Mouse (Mus musculus) heart, embryonic 12.5 days (tissue): ENCODE results near the gene Smtn. TPM values are rescaled to one million over a fixed set of nuclear protein-coding genes. Genes with fewer than 3 reads are reported as not detected.

Source experiments
- ATAC-seq: fragments of 200-750 bp; cut with Nextera tagmentation; 2 replicates; pipeline ENCODE4 v1.8.0; 2017; ENCODE audit warnings: moderate TSS enrichment, moderate library complexity; ENCODE audit not compliant: insufficient number of reproducible peaks, low FRiP score
- H3K27ac ChIP-seq: fragments of 300-500 bp; sonication (generic); 2 replicates; pipeline ENCODE4 v1.5.1; 2016; ENCODE audit warnings: mild to moderate bottlenecking, moderate library complexity; ENCODE audit not compliant: poor library complexity, severe bottlenecking
- H3K27me3 ChIP-seq: fragments of 300-500 bp; sonication (generic); replicated peaks from 2 replicates; pipeline ENCODE4 v1.6.1; 2016; ENCODE audit warnings: mild to moderate bottlenecking, moderate library complexity
- H3K36me3 ChIP-seq: fragments of 300-500 bp; sonication (generic); 2 replicates; pipeline ENCODE4 v1.6.1; 2016; ENCODE audit warnings: mild to moderate bottlenecking, moderate library complexity
- H3K4me1 ChIP-seq: fragments of 300-500 bp; sonication (generic); replicated peaks from 2 replicates; pipeline ENCODE4 v1.6.1; 2016; ENCODE audit warnings: mild to moderate bottlenecking
- H3K4me2 ChIP-seq: fragments of 300-500 bp; sonication (generic); 2 replicates; pipeline ENCODE4 v1.6.1; 2016; ENCODE audit warnings: mild to moderate bottlenecking, moderate library complexity
- H3K4me3 ChIP-seq: fragments of 300-500 bp; sonication (generic); 2 replicates; pipeline ENCODE4 v1.5.1; 2016; ENCODE audit warnings: mild to moderate bottlenecking
- H3K9ac ChIP-seq: fragments of 300-500 bp; sonication (generic); 2 replicates; pipeline ENCODE4 v1.6.1; 2016; ENCODE audit warnings: mild to moderate bottlenecking, moderate library complexity
- H3K9me3 ChIP-seq: fragments of 300-500 bp; sonication (generic); replicated peaks from 2 replicates; pipeline ENCODE4 v1.6.1; 2016; ENCODE audit warnings: mild to moderate bottlenecking, moderate library complexity
- WGBS: fragments of 180-500 bp; shearing (Covaris S2); methylation state at CpG from one replicate; pipeline ENCODE4 v1.1.7; 2016; 5-methylcytosine and 5-hydroxymethylcytosine counted together
- polyA plus RNA-seq: library from polyadenylated mRNA; unstranded; fragments of >200 nt; fragmentation: Nextera tagmentation; extraction: Ambion mirVana; gene quantifications from 2 replicates; pipeline ENCODE4 v1.2.1, GENCODE M21; 2016

Smtn gene
- polyA plus RNA-seq, 1 experiment from 2014 or later, result 94.7 TPM

DNA sequence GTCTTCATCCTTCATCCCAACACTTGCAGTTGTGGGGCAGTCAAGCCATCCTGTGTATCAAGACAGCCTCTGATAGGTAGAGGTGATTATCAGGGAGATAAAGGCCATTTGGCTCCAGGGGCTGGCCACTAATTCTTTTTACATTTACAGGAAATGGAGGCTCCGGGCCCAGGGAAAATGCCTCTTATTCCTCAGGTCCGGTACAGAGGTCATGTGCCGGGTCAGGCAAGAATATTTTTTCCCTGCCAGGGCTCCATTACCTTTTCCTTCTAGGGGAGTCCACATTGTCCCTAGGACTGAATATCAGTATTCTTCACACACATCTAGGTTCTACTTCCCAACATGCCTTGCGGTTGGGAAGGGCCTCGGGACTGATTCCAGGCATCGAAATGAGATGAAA is 31.8 kb upstream of the Smtn start:
- H3K9ac ChIP-seq, result no peak overlapping the region
- no peaks in the 10 kb centered on the region for H3K36me3 ChIP-seq
- no peak overlapping the region for H3K4me2 ChIP-seq
- no peak overlapping the region for H3K4me3 ChIP-seq
- peaks cover 23% of the 10 kb centered on the region for H3K4me1 ChIP-seq
- ATAC-seq, result no peak
- no peaks in the 10 kb centered on the region for H3K27me3 ChIP-seq
- no peaks in the 10 kb centered on the region; the same call in 1 of the 2 replicates for H3K9me3 ChIP-seq
- no peak overlapping the region for H3K27ac ChIP-seq
- 82% methylated on average over 6 of the region's 6 CpGs for WGBS

DNA sequence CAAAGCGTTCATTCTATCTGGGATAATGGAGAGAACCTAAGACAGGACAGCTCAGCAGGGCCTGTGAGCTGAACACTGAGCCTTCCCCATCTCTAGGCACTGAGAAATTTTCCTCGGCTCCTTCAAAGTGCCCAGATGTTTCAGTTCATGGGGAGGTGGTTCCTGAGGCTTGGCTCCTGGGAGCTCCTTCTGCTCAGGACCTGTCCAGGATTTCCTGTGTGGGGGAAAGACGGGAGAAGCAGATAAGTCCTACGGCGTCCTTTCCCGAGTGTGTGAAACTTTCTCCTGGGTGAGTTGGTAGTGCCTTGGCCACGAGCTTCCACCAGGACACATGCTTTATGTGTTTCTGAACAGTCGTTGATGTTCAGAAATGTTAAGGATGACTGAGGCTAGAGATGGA is 29.9 kb upstream of the Smtn start:
- Histone ChIP-seq H3K27ac (no peak overlapping the region), H3K36me3 (no peaks in the 10 kb centered on the region), H3K4me2 (no peak overlapping the region), H3K9me3 (no peaks in the 10 kb centered on the region; the same call in 1 of the 2 replicates), H3K27me3 (no peaks in the 10 kb centered on the region), H3K9ac (no peak overlapping the region), H3K4me1 (peaks cover 21% of the 10 kb centered on the region), H3K4me3 (no peak overlapping the region)
- 58% methylated on average over 8 of the region's 8 CpGs for WGBS
- ATAC-seq, result no peak

DNA sequence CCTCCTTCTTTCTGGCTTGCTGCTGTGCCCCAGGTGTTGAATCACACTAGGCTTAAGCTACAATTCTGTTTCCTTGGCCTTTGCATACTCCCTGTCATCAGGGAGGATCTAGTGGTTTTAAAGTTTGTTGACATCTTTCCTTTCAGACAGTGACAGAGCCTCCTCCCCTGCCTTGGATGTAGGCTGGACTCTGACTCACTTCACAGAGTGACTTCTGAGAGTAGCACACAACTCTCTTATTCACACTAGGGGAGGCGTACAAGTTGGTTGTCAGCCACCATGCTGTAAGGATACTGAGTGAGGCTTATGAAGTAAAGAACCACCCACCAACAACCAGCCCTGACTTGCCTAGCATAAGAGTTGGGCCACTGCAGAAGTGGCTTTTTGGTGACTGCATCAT is 27.5 kb upstream of the Smtn start:
- no peak overlapping the region for H3K4me3 ChIP-seq
- no peaks in the 10 kb centered on the region for H3K36me3 ChIP-seq
- no peak overlapping the region for H3K27ac ChIP-seq
- H3K9me3 ChIP-seq, result no peaks in the 10 kb centered on the region; the same call in 1 of the 2 replicates
- no peak for ATAC-seq
- H3K9ac ChIP-seq, result no peak overlapping the region
- H3K27me3 ChIP-seq, result no peaks in the 10 kb centered on the region
- WGBS, result 73% methylated on average over 1 of the region's 1 CpGs
- H3K4me1 ChIP-seq, result peaks cover 29% of the 10 kb centered on the region
- H3K4me2 ChIP-seq, result no peak overlapping the region

DNA sequence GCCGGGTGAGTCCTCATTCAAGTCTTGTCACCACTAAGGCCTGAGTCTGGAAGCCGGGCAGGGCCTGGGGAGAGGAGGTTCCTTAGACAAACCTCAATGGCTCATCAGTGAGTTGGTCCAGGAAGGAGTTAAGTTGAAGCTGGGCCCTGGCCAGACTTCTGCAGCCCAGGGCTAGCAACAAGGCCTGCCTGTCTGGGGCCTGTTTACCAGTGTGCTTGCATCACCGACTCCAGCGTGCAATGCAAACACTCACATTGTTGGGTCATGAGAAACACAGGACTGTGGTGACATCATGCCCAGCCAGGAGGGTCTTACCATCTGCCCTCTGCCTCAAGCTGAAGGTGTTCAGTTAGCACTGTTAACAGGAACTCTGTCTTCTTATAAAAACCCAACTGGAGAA is 25.6 kb upstream of the Smtn start:
- ATAC-seq, result no peak
- no peak overlapping the region for H3K4me3 ChIP-seq
- H3K9ac ChIP-seq, result no peak overlapping the region
- no peak overlapping the region for H3K27ac ChIP-seq
- no peaks in the 10 kb centered on the region for H3K27me3 ChIP-seq
- H3K36me3 ChIP-seq, result no peaks in the 10 kb centered on the region
- H3K9me3 ChIP-seq, result no peaks in the 10 kb centered on the region
- no peak overlapping the region for H3K4me2 ChIP-seq
- 61% methylated on average over 4 of the region's 4 CpGs for WGBS
- peaks cover 42% of the 10 kb centered on the region for H3K4me1 ChIP-seq

DNA sequence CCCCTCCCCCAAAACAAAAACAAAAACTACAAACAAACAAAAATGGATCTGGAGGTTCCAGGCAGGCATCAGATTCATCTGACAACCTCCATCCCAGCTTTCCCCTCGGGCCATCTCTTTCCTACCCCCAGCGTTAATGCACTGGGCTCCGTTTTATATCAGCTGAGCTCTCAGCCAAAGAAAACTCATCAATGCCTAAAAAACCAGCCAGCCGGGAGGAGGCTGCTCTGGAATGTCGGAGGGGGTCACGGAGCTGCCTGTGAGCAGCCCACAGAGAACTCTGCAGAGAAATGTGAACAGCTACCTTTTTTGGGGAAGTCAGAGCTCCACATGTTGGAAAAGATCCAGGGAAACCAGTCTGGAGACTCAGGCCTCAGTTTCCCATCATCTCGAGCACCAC is 24.0 kb upstream of the Smtn start:
- Histone ChIP-seq H3K36me3 (no peaks in the 10 kb centered on the region), H3K4me2 (no peak overlapping the region), H3K27me3 (no peaks in the 10 kb centered on the region), H3K9me3 (no peaks in the 10 kb centered on the region), H3K27ac (peak overlapping the region; percentile 78), H3K9ac (no peak overlapping the region), H3K4me3 (no peak overlapping the region), H3K4me1 (peaks cover 42% of the 10 kb centered on the region)
- ATAC-seq, result peak; percentile 15; the same call in 1 of the 2 replicates
- WGBS, result 20% methylated on average over 7 of the region's 7 CpGs

DNA sequence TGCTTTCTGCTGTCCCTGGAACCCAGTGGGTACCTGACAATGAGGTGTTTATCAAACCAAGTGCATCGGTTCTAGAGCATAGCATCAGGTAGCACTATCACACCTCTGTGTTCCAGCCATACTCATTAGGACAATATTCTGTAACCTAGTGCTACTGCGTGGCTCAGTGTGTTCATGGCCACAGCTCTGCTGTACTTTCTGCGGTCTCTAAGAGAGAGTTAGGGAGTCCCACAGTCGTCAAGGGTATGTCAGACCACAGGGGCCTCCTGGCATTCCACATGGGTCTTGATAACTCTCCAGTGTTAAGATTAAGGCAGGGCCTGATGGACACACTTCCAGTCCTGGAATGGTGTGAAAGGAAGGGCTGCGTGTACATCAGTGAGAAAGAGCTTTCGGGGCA is 23.4 kb upstream of the Smtn start:
- H3K4me3 ChIP-seq, result no peak overlapping the region
- H3K9ac ChIP-seq, result no peak overlapping the region
- H3K36me3 ChIP-seq, result no peaks in the 10 kb centered on the region
- 58% methylated on average over 6 of the region's 6 CpGs for WGBS
- no peaks in the 10 kb centered on the region for H3K9me3 ChIP-seq
- peaks cover 42% of the 10 kb centered on the region for H3K4me1 ChIP-seq
- ATAC-seq, result no peak
- H3K27me3 ChIP-seq, result no peaks in the 10 kb centered on the region
- H3K27ac ChIP-seq, result peak overlapping the region; percentile 78
- no peak overlapping the region for H3K4me2 ChIP-seq

DNA sequence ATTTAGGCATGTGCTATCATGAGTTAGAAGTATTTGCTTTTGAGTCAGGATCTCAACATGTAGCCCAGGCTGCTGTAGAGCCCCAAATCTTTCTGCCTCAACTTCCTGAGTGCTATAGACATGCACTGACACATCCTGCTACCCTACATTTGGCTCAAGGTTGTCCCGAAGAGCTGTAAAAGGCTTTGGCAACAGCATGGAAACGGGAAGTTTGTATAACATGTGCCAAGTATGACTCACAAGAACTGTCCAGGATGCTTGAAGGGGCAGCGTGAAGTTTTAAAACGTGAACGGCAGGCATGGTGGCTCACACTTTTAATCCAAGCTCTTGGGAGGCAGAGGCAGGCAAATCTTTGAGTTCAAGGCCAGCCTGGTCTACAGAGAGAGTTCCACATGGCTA is 19.8 kb upstream of the Smtn start:
- Histone ChIP-seq H3K9ac (no peak overlapping the region), H3K4me3 (no peak overlapping the region), H3K9me3 (no peaks in the 10 kb centered on the region), H3K4me2 (no peak overlapping the region), H3K4me1 (peaks cover 50% of the 10 kb centered on the region), H3K36me3 (no peaks in the 10 kb centered on the region), H3K27ac (peak overlapping the region; percentile 51), H3K27me3 (no peaks in the 10 kb centered on the region)
- peak; percentile 34; the same call in 1 of the 2 replicates for ATAC-seq
- WGBS, result 58% methylated on average over 5 of the region's 5 CpGs

DNA sequence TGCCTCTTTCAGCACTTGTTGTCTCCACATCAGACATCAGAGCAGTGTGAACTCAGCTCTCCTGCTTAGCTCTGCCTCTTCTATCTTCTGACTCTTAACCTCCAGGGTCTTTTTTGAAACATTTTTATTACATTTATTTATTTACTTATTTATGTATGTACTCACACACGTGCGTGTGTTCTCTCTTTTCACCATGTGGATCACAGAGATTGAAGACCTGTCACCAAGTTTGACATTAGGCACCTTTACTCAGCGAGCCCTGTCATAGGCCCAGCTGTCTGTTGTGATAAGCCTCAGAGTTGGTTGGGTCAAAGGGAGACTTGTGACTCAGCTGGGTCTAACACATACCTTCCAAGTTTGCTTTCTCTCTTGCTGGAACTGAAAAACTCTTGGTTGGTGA is 17.4 kb upstream of the Smtn start:
- H3K36me3 ChIP-seq, result no peaks in the 10 kb centered on the region
- no peaks in the 10 kb centered on the region for H3K27me3 ChIP-seq
- WGBS, result 19% methylated on average over 3 of the region's 3 CpGs
- no peak overlapping the region for H3K27ac ChIP-seq
- no peaks in the 10 kb centered on the region for H3K9me3 ChIP-seq
- peaks cover 26% of the 10 kb centered on the region for H3K4me1 ChIP-seq
- no peak overlapping the region for H3K4me3 ChIP-seq
- no peak overlapping the region for H3K4me2 ChIP-seq
- no peak for ATAC-seq
- no peak overlapping the region for H3K9ac ChIP-seq

DNA sequence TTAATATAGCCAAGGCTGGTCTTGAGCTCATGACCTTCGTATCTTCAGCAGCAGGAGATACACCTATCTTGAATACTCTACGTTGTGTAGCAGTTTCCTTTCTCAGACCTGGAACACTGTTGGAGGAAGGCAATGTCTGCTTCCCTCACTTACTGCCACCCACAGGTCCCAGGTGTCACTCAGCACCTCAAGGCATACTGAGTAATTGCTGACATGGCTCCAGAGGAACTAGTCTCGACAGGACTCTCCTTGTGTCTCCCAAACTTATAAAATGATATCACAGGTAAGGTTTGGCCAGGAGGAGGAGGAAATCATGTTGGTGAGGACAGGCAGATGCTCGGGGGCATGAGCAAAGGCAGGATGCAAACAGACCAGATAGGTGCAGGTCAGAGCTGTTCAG is 14.6 kb upstream of the Smtn start:
- Histone ChIP-seq H3K27ac (no peak overlapping the region), H3K4me1 (peaks cover 9% of the 10 kb centered on the region), H3K27me3 (no peaks in the 10 kb centered on the region), H3K9ac (no peak overlapping the region), H3K9me3 (no peaks in the 10 kb centered on the region), H3K36me3 (no peaks in the 10 kb centered on the region), H3K4me2 (no peak overlapping the region), H3K4me3 (no peak overlapping the region)
- WGBS, result 77% methylated on average over 4 of the region's 4 CpGs
- ATAC-seq, result no peak

DNA sequence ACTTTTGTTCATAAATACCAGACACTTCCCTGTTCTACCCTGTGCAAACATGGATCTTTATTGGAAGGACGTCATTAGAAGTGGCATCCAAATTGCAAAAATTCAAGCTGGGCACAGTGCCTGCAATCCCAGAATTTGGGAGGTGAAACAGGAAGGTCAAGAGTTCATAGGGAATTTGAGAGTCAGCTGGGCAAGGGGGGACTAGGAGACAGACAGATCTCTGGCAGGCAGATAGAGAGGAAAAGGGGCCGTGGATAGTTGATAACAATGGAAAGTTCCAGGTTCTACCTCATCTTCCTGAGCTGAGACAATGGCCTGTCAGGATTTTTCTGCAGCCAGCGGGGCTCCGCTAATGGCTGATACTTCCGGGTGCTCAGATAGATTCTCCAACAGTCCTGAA is 9.4 kb upstream of the Smtn start:
- no peaks in the 10 kb centered on the region for H3K27me3 ChIP-seq
- H3K4me3 ChIP-seq, result no peak overlapping the region
- no peaks in the 10 kb centered on the region for H3K36me3 ChIP-seq
- ATAC-seq, result no peak
- H3K27ac ChIP-seq, result no peak overlapping the region
- 58% methylated on average over 5 of the region's 5 CpGs for WGBS
- H3K9ac ChIP-seq, result no peak overlapping the region
- H3K9me3 ChIP-seq, result no peaks in the 10 kb centered on the region; the same call in 1 of the 2 replicates
- no peak overlapping the region for H3K4me2 ChIP-seq
- peaks cover 17% of the 10 kb centered on the region for H3K4me1 ChIP-seq

DNA sequence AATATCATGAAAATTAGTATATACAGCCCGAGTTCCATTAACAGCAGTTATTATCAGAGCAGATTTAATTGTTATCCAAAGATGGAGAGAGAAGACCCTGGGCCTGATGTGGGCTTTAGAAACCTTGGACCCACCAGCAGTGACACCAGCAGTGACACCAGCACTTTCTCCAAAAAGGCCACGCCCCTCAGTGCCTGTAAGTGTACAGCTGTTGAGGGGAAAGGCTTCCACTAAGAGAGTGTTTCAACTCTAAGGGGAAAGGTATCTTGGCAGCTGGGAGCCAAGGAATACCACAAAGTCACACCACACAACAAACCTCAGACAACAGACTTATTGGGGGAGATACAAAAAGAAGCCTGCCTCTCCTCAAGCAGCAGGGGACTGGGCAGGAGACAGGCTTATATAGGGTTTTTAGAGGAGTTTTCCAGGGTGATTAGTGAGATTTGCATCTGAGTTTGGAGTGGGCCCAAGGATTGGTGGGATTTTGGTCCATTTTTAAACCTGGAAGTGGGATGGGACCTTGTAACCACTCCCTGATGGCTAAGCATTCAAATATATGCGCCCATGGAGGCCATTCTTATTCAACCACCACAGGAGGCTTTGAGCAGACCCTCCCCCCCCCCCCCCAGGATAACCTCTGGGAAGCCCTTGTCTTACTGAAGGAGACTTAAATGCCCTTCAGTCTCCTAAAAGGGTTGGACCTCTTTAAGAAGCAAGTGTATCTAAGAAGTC is 8.3 kb upstream of the Smtn start:
- WGBS, result 71% methylated on average over 3 of the region's 3 CpGs
- ATAC-seq, result no peak
- no peak overlapping the region for H3K9ac ChIP-seq

DNA sequence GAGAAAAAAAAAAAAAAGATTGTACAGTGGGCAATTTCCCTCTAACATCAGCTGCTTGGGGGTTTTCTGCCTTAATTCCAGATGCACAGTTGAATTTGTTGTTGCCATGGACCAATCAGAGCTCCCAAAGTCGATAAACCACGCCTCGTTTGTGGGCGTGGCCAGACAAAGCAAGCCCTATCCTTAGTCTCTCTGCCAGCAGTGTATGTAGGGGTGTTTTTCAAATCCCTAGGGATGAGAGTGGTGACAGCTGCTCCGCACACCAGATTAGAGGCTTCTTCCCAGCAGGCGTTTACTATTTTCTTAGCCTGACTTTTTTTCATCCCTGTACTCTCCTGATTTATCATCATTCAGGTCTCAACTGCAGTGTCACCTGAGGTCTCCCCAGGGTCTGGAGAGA is 7.6 kb upstream of the Smtn start:
- Histone ChIP-seq H3K36me3 (no peaks in the 10 kb centered on the region), H3K4me1 (peaks cover 20% of the 10 kb centered on the region), H3K9ac (no peak overlapping the region), H3K4me2 (no peak overlapping the region), H3K27me3 (no peaks in the 10 kb centered on the region), H3K27ac (no peak overlapping the region), H3K4me3 (no peak overlapping the region), H3K9me3 (peaks cover 6% of the 10 kb centered on the region)
- 24% methylated on average over 6 of the region's 6 CpGs for WGBS
- ATAC-seq, result no peak

More for the DNA sequence above, 8.3 kb upstream of the Smtn start:
- Histone ChIP-seq H3K4me1 (peaks cover 17% of the 10 kb centered on the region), H3K27me3 (no peaks in the 10 kb centered on the region), H3K9me3 (peaks cover 6% of the 10 kb centered on the region), H3K4me2 (no peak overlapping the region), H3K4me3 (no peak overlapping the region), H3K36me3 (no peaks in the 10 kb centered on the region), H3K27ac (no peak overlapping the region)
